Mouse (Mus musculus) midbrain, embryonic 12.5 days (tissue): Measurements from ENCODE around the gene Rbfox3. TPM values are rescaled to one million over a fixed set of nuclear protein-coding genes. Genes with fewer than 3 reads are reported as not detected.

Experiments
- ATAC-seq: fragments of 200-750 bp; cut with Nextera tagmentation; 2 replicates; pipeline ENCODE4 v1.8.0; 2017; ENCODE audit warnings: low read depth, moderate TSS enrichment, moderate library complexity; ENCODE audit not compliant: low FRiP score
- H3K27ac ChIP-seq: fragments of 300-500 bp; sonication (generic); replicated peaks from 2 replicates; pipeline ENCODE4 v1.5.1; 2016; ENCODE audit warnings: mild to moderate bottlenecking
- H3K27me3 ChIP-seq: fragments of 300-500 bp; sonication (generic); 2 replicates; pipeline ENCODE4 v1.6.1; 2016; ENCODE audit warnings: mild to moderate bottlenecking
- H3K36me3 ChIP-seq: fragments of 300-500 bp; sonication (generic); 2 replicates; pipeline ENCODE4 v1.6.1; 2016
- H3K4me1 ChIP-seq: fragments of 300-500 bp; sonication (generic); 2 replicates; pipeline ENCODE4 v1.6.1; 2016
- H3K4me2 ChIP-seq: fragments of 300-500 bp; sonication (generic); replicated peaks from 2 replicates; pipeline ENCODE4 v1.6.1; 2016; ENCODE audit warnings: mild to moderate bottlenecking, moderate library complexity
- H3K4me3 ChIP-seq: fragments of 300-500 bp; sonication (generic); 2 replicates; pipeline ENCODE4 v1.5.1; 2016; ENCODE audit warnings: mild to moderate bottlenecking
- H3K9ac ChIP-seq: fragments of 300-500 bp; sonication (generic); replicated peaks from 2 replicates; pipeline ENCODE4 v1.6.1; 2016; ENCODE audit warnings: mild to moderate bottlenecking, moderate library complexity
- H3K9me3 ChIP-seq: fragments of 300-500 bp; sonication (generic); 2 replicates; pipeline ENCODE4 v1.6.1; 2016; ENCODE audit warnings: mild to moderate bottlenecking
- WGBS: fragments of 180-500 bp; shearing (Covaris S2); methylation state at CpG from one replicate; pipeline ENCODE4 v1.1.7; 2016; 5-methylcytosine and 5-hydroxymethylcytosine counted together
- polyA plus RNA-seq: library from polyadenylated mRNA; unstranded; fragments of >200 nt; fragmentation: Nextera tagmentation; extraction: Ambion mirVana; gene quantifications from 2 replicates; pipeline ENCODE4 v1.2.1, GENCODE M21; 2016

Gene Rbfox3
- 16.0 and 17.0 TPM in 2 replicates for polyA plus RNA-seq

- no peaks in the 10 kb centered on the region for H3K36me3 ChIP-seq
These were observed at the start of gene Rbfox3 for GRCm38 (mm10) chr11:118911307-118912070. TSS of gene Rbfox3 (minus strand) at chr11:118911597.

GRCm38 (mm10) chr11:118960649-118961048 is 49.3 kb upstream of the Rbfox3 start:
- H3K27me3 ChIP-seq, result 0 out of 2 replicates have a peak, but pooled peaks cover 2% of the 10 kb centered on the region
- H3K9ac ChIP-seq, result no peak overlapping the region
- WGBS, result 42% methylated on average over 3 of the region's 3 CpGs
- peaks cover 40% of the 10 kb centered on the region for H3K4me1 ChIP-seq
- ATAC-seq, result 0 out of 2 replicates have a peak, but pooled peaks have one; percentile 34
- H3K4me2 ChIP-seq, result no peak overlapping the region
- no peaks in the 10 kb centered on the region for H3K36me3 ChIP-seq
- no peak overlapping the region for H3K4me3 ChIP-seq
- H3K9me3 ChIP-seq, result no peaks in the 10 kb centered on the region
- H3K27ac ChIP-seq, result no peak overlapping the region

More at GRCm38 (mm10) chr11:118911307-118912070, at the start of gene Rbfox3:
- Histone ChIP-seq H3K4me3 (no peak within 1 kb of the TSS), H3K9ac (no peak within 1 kb of the TSS), H3K27me3 (peaks cover 54% of the 10 kb centered on the region), H3K9me3 (no peaks in the 10 kb centered on the region), H3K4me2 (no peak within 1 kb of the TSS), H3K27ac (peak within 1 kb of the TSS; percentile 43), H3K4me1 (peaks cover 53% of the 10 kb centered on the region)
- WGBS, result 66% methylated on average over 4 of the region's 4 CpGs
- no peak for ATAC-seq

- no peak for ATAC-seq
- Histone ChIP-seq H3K27ac (0 out of 2 replicates have a peak overlapping the region, but pooled peaks have one; percentile 8), H3K9me3 (no peaks in the 10 kb centered on the region), H3K4me1 (peaks cover 46% of the 10 kb centered on the region), H3K9ac (no peak overlapping the region), H3K4me2 (no peak overlapping the region), H3K27me3 (peaks cover 10% of the 10 kb centered on the region; the same call in 1 of the 2 replicates), H3K36me3 (no peaks in the 10 kb centered on the region), H3K4me3 (no peak overlapping the region)
- WGBS, result 57% methylated on average over 14 of the region's 14 CpGs
These were observed 45.7 kb upstream of the Rbfox3 start for GRCm38 (mm10) chr11:118957070-118957471.

GRCm38 (mm10) chr11:118955016-118955415 is 43.6 kb upstream of the Rbfox3 start:
- peaks cover 38% of the 10 kb centered on the region for H3K4me1 ChIP-seq
- WGBS, result 48% methylated on average over 6 of the region's 6 CpGs

GRCm38 (mm10) chr11:118945868-118946267 is 34.5 kb upstream of the Rbfox3 start:
- 82% methylated on average over 8 of the region's 8 CpGs for WGBS
- ATAC-seq, result no peak

More at GRCm38 (mm10) chr11:118955016-118955415, 43.6 kb upstream of the Rbfox3 start:
- no peak overlapping the region for H3K9ac ChIP-seq
- ATAC-seq, result no peak
- H3K4me3 ChIP-seq, result no peak overlapping the region
- H3K9me3 ChIP-seq, result no peaks in the 10 kb centered on the region
- H3K36me3 ChIP-seq, result no peaks in the 10 kb centered on the region
- peak overlapping the region; percentile 35 for H3K27ac ChIP-seq
- peaks cover 25% of the 10 kb centered on the region for H3K27me3 ChIP-seq
- no peak overlapping the region for H3K4me2 ChIP-seq

GRCm38 (mm10) chr11:118941268-118941667 is 29.9 kb upstream of the Rbfox3 start:
- Histone ChIP-seq H3K27me3 (peaks cover 4% of the 10 kb centered on the region; the same call in 1 of the 2 replicates), H3K9me3 (no peaks in the 10 kb centered on the region), H3K4me1 (peaks cover 13% of the 10 kb centered on the region), H3K27ac (no peak overlapping the region), H3K4me2 (no peak overlapping the region), H3K4me3 (no peak overlapping the region), H3K9ac (no peak overlapping the region), H3K36me3 (no peaks in the 10 kb centered on the region)
- no peak for ATAC-seq
- 41% methylated on average over 5 of the region's 5 CpGs for whole genome bisulfite sequencing

More at GRCm38 (mm10) chr11:118945868-118946267, 34.5 kb upstream of the Rbfox3 start:
- Histone ChIP-seq H3K27me3 (peaks cover 7% of the 10 kb centered on the region; the same call in 1 of the 2 replicates), H3K27ac (no peak overlapping the region), H3K9ac (no peak overlapping the region), H3K9me3 (no peaks in the 10 kb centered on the region), H3K36me3 (no peaks in the 10 kb centered on the region), H3K4me1 (peaks cover 13% of the 10 kb centered on the region; the same call in 1 of the 2 replicates), H3K4me3 (no peak overlapping the region), H3K4me2 (no peak overlapping the region)

- H3K9me3 ChIP-seq, result no peaks in the 10 kb centered on the region
- H3K4me2 ChIP-seq, result no peak overlapping the region
- H3K36me3 ChIP-seq, result no peaks in the 10 kb centered on the region
- peaks cover 17% of the 10 kb centered on the region for H3K4me1 ChIP-seq
- no peak overlapping the region for H3K27ac ChIP-seq
- no peak overlapping the region for H3K9ac ChIP-seq
- no peak overlapping the region for H3K4me3 ChIP-seq
- no peak for ATAC-seq
- H3K27me3 ChIP-seq, result no peaks in the 10 kb centered on the region; the same call in 1 of the 2 replicates
- 65% methylated on average over 11 of the region's 11 CpGs for WGBS
These were observed 29.1 kb upstream of the Rbfox3 start for GRCm38 (mm10) chr11:118940539-118940938.

GRCm38 (mm10) chr11:118939731-118940130 is 28.3 kb upstream of the Rbfox3 start:
- Histone ChIP-seq H3K4me2 (no peak overlapping the region), H3K4me1 (peaks cover 17% of the 10 kb centered on the region), H3K4me3 (no peak overlapping the region), H3K9me3 (no peaks in the 10 kb centered on the region), H3K27me3 (no peaks in the 10 kb centered on the region; the same call in 1 of the 2 replicates), H3K27ac (no peak overlapping the region), H3K36me3 (no peaks in the 10 kb centered on the region), H3K9ac (no peak overlapping the region)
- no peak for ATAC-seq
- 85% methylated on average over 4 of the region's 4 CpGs for WGBS

- WGBS, result 58% methylated on average over 1 of the region's 1 CpGs
- H3K9me3 ChIP-seq, result no peaks in the 10 kb centered on the region
- no peaks in the 10 kb centered on the region for H3K27me3 ChIP-seq
- no peak overlapping the region for H3K9ac ChIP-seq
- no peaks in the 10 kb centered on the region for H3K36me3 ChIP-seq
- H3K4me3 ChIP-seq, result no peak overlapping the region
- H3K4me1 ChIP-seq, result 0 out of 2 replicates have a peak, but pooled peaks cover 4% of the 10 kb centered on the region
- H3K27ac ChIP-seq, result no peak overlapping the region
- H3K4me2 ChIP-seq, result no peak overlapping the region
- ATAC-seq, result no peak
These were observed 23.5 kb upstream of the Rbfox3 start for GRCm38 (mm10) chr11:118934925-118935324.

GRCm38 (mm10) chr11:118927081-118927480 is 15.7 kb upstream of the Rbfox3 start:
- H3K36me3 ChIP-seq, result no peaks in the 10 kb centered on the region
- H3K27ac ChIP-seq, result no peak overlapping the region
- 0 out of 2 replicates have a peak, but pooled peaks cover 3% of the 10 kb centered on the region for H3K9me3 ChIP-seq
- no peak for ATAC-seq
- peaks cover 3% of the 10 kb centered on the region; the same call in 1 of the 2 replicates for H3K27me3 ChIP-seq
- WGBS, result 19% methylated on average over 5 of the region's 5 CpGs
- no peak overlapping the region for H3K4me3 ChIP-seq
- H3K4me1 ChIP-seq, result peaks cover 7% of the 10 kb centered on the region; the same call in 1 of the 2 replicates
- H3K4me2 ChIP-seq, result no peak overlapping the region
- no peak overlapping the region for H3K9ac ChIP-seq

GRCm38 (mm10) chr11:118921852-118922251 is 10.5 kb upstream of the Rbfox3 start:
- no peak overlapping the region for H3K27ac ChIP-seq
- no peak overlapping the region for H3K4me2 ChIP-seq
- H3K36me3 ChIP-seq, result no peaks in the 10 kb centered on the region
- H3K4me1 ChIP-seq, result peaks cover 18% of the 10 kb centered on the region
- H3K9me3 ChIP-seq, result no peaks in the 10 kb centered on the region
- 86% methylated on average over 6 of the region's 6 CpGs for WGBS
- ATAC-seq, result no peak
- H3K4me3 ChIP-seq, result no peak overlapping the region
- no peak overlapping the region for H3K9ac ChIP-seq
- H3K27me3 ChIP-seq, result peaks cover 7% of the 10 kb centered on the region; the same call in 1 of the 2 replicates

- Histone ChIP-seq H3K9ac (peak overlapping the region; percentile 37; the same call in 1 of the 2 replicates), H3K4me1 (peaks cover 21% of the 10 kb centered on the region), H3K4me3 (peak overlapping the region; percentile 13; the same call in 1 of the 2 replicates), H3K4me2 (peak overlapping the region; percentile 38), H3K9me3 (no peaks in the 10 kb centered on the region), H3K36me3 (no peaks in the 10 kb centered on the region), H3K27ac (peak overlapping the region; percentile 80), H3K27me3 (peaks cover 14% of the 10 kb centered on the region)
- WGBS, result 6% methylated on average over 15 of the region's 15 CpGs
- ATAC-seq, result peak; percentile 44; the same call in 1 of the 2 replicates
These were observed 5.1 kb upstream of the Rbfox3 start for GRCm38 (mm10) chr11:118916423-118917030.
